Mouse (Mus musculus) limb, embryonic 10.5 days (tissue): ENCODE data around the gene Nkpd1. TPM values are rescaled to one million over a fixed set of nuclear protein-coding genes. Genes with fewer than 3 reads are reported as not detected.

ENCODE experiments used
- DNase-seq: peaks from one replicate; pipeline ENCODE4 v3.0.0-alpha.2; 2017; ENCODE audit warnings: low spot score
- H3K27ac ChIP-seq: fragments of 300-500 bp; sonication (generic); 2 replicates; pipeline ENCODE4 v1.5.1; 2016; ENCODE audit warnings: mild to moderate bottlenecking
- H3K27me3 ChIP-seq: fragments of 300-500 bp; sonication (generic); 2 replicates; pipeline ENCODE4 v1.6.1; 2016; ENCODE audit warnings: low read depth, mild to moderate bottlenecking; ENCODE audit not compliant: poor library complexity, severe bottlenecking
- H3K36me3 ChIP-seq: fragments of 300-500 bp; sonication (generic); 2 replicates; pipeline ENCODE4 v1.6.1; 2016; ENCODE audit warnings: mild to moderate bottlenecking, moderate library complexity
- H3K4me1 ChIP-seq: fragments of 300-500 bp; sonication (generic); 2 replicates; pipeline ENCODE4 v1.6.1; 2016
- H3K4me3 ChIP-seq: fragments of 300-500 bp; sonication (generic); 2 replicates; pipeline ENCODE4 v1.5.1; 2016; ENCODE audit warnings: mild to moderate bottlenecking, moderate library complexity
- H3K9me3 ChIP-seq: fragments of 300-500 bp; sonication (generic); replicated peaks from 2 replicates; pipeline ENCODE4 v1.6.1; 2016; ENCODE audit warnings: mild to moderate bottlenecking
- WGBS: fragments of 180-500 bp; shearing (Covaris S2); methylation state at CpG from one replicate; pipeline ENCODE4 v1.1.7; 2016; 5-methylcytosine and 5-hydroxymethylcytosine counted together
- polyA plus RNA-seq: library from polyadenylated mRNA; unstranded; fragments of >200 nt; fragmentation: Nextera tagmentation; extraction: Ambion mirVana; gene quantifications from 2 replicates; pipeline ENCODE4 v1.2.1, GENCODE M21; 2016

Gene Nkpd1
- polyA plus RNA-seq, 1 experiment from 2014 or later = 0.11 TPM

DNA sequence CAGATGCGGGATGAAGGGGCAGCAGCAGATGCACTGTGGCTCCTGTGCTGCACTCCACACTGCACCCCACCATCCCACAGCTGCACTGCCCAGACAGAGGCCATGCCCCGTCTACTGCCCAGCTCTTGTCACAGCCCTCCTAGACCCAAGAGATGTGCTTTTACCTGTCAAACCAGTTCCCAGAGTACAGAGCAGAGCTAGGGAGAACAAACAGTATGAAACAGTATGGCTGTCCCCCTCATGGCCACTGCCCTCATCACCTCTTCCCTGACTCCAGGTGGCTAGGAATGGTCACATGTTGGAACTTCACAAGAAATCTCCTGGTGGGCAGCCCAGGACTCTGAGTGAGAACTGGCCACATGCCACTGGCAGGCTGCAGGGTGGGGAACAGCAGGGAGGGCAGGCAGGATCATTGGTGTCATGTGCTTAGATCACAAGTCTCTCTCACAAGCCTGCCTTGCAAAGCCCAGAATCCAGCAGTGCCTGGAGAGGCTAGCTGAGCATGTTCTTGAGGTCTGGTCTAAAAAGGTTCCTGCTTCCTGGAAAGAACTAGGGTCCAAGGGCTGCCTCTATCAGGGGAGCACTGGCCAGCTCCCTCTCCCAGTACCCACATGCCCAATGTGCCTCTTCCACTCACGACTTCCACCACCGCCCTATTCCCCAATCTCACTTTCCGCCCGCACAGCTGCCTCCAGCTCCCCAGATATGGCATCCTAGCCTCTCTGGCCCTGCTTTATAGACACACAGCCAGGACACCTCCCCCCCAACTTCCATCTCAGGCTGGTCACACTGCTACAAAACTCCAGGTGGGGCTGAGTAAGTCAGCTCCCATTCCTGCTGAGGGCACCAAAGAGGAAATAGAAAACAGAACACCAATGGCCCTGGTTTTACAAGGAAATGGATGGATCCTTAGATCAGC, 40.6 kb downstream of the Nkpd1 start:
- 94% methylated on average over 6 of the region's 6 CpGs for WGBS

DNA sequence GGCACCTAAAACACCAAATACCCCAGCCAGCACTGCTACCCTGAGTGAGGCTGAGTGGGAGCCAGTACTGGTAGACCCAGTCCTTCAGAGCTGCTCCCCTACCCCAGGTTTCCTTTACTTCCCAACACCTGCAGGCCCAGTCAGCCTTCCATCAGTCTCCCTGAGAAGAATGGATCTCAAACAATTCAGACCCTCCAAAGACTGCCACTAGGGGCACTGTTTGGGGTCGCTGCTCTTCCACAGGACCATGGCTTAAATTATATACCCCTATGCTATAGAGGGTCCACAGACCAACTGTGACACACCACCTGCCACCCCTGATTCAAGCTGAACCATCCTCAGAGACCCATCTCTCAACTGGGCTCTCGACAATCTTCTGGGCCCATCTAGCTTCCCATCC, 41.3 kb downstream of the Nkpd1 start:
- Histone ChIP-seq H3K36me3 (peaks cover 51% of the 10 kb centered on the region), H3K27ac (no peak overlapping the region), H3K9me3 (no peaks in the 10 kb centered on the region), H3K4me3 (no peak overlapping the region), H3K27me3 (no peaks in the 10 kb centered on the region), H3K4me1 (peaks cover 40% of the 10 kb centered on the region)
- DNase-seq = peak; percentile 53
- 46% methylated on average over 2 of the region's 2 CpGs for WGBS

More for the DNA sequence above, 40.6 kb downstream of the Nkpd1 start:
- Histone ChIP-seq H3K36me3 (peaks cover 55% of the 10 kb centered on the region), H3K4me3 (no peak overlapping the region), H3K27me3 (no peaks in the 10 kb centered on the region), H3K27ac (no peak overlapping the region), H3K9me3 (no peaks in the 10 kb centered on the region), H3K4me1 (peaks cover 35% of the 10 kb centered on the region)
- no peak for DNase-seq

DNA sequence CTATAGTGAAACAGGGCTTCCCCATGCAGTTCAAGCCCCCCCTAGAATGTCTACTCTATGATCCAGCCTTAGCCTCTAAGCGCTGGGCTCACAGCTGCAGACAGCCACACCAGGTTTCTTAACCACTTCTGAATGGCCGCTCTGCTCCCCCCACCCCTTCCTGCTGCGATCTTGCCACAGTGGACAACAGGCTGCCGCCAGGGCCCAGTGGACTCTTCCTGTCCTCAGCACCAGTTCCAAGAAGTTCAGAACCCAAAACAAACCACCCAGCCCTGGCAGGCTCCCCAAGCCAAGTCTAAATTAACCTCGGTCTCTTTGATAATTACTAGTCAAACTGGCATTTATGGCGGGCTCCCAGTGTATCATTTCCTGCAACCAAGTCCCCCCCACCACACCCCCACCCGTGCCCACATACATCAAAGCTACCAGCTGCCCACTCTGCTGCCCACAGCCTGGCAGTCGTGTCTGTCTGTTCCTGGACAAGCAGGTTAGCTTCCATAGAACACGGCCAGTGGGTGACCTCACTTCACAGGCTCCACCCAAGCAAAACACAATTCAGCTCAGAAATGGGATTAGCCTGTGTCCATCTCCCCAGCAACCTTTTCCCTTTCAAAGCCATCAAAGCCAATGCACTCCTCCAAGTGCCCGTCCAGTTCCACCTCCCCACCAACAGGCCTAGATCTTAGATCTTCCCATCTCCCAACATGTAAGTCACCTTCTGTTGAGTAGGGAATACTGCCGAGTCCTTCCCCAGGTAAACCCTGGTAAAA, 43.0 kb downstream of the Nkpd1 start:
- H3K27me3 ChIP-seq = no peaks in the 10 kb centered on the region

DNA sequence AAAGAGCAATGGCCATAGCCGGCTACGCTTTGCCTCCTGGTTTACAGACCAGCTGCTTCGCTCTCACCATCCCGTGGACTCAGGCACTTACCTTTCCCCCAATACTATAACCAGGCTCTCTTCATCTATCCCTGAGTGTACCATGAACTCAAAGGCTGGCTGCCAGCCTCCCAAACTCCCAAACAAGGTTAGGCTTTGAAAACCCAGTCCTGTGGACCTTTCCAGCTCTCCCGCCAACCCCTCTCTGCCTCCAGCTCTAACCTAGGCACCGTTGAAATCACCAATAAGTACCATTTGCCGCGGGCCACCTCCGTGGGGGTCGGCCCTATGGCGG, 43.8 kb downstream of the Nkpd1 start:
- Histone ChIP-seq H3K4me3 (peak overlapping the region; percentile 84), H3K9me3 (no peaks in the 10 kb centered on the region; the same call in 1 of the 2 replicates), H3K27ac (peak overlapping the region; percentile 96), H3K36me3 (peaks cover 51% of the 10 kb centered on the region), H3K27me3 (no peaks in the 10 kb centered on the region), H3K4me1 (peaks cover 40% of the 10 kb centered on the region)
- WGBS = 1% methylated on average over 11 of the region's 11 CpGs
- DNase-seq = no peak

More for the DNA sequence above, 43.0 kb downstream of the Nkpd1 start:
- peaks cover 40% of the 10 kb centered on the region for H3K4me1 ChIP-seq
- H3K27ac ChIP-seq = peak overlapping the region; percentile 96; the same call in 1 of the 2 replicates
- WGBS = 29% methylated on average over 11 of the region's 11 CpGs
- peak overlapping the region; percentile 84 for H3K4me3 ChIP-seq
- DNase-seq = no peak
- H3K36me3 ChIP-seq = peaks cover 52% of the 10 kb centered on the region
- H3K9me3 ChIP-seq = no peaks in the 10 kb centered on the region; the same call in 1 of the 2 replicates

DNA sequence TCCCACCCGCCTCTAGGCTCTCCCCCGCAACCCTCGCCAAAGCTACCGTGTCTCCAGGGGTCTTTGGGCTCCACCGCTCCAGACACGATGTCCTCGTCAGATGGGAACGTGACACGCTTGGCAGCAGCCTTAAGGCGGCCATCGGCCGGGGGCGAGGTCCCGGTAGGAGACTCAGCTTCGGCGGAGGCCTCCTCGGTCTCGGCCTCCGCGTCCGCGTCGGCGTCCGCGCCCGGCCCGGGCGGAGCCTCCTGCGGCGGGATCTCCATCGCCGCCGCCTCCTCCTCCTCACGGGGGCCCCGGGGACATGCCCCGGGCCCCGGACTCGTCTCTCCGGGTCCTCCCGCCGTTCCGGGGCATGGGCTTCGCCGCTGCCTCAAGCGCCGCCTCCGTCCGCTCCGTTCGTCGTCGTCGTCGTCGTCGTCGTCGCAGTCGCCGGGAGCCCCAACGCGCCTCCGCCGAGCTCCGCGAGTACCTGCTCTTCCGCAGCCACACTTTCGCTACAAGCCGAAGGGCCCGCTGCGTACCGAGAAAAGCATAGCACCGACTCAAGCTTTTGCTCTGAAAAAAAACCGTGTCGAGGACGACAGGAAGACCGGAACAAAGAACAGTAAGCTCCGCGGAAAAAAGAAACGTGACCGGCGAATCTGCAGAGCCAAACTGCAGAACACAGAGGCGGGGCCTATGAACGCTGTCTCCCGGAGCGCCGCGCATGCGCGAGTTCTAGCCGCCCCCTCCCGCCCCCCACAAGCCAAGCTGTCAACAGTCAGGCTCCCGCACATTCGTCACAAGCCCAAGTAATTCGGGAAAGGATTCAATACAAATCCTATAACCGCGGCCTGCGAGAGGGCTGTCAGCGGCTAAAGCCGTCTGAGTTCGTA, 44.4 kb downstream of the Nkpd1 start:
- H3K4me3 ChIP-seq = peak overlapping the region; percentile 84
- H3K27me3 ChIP-seq = no peaks in the 10 kb centered on the region
- under 1% methylated on average over 102 of the region's 102 CpGs for WGBS
- H3K4me1 ChIP-seq = peaks cover 40% of the 10 kb centered on the region
- DNase-seq = peak; percentile 97
- peak overlapping the region; percentile 96 for H3K27ac ChIP-seq
- no peaks in the 10 kb centered on the region; the same call in 1 of the 2 replicates for H3K9me3 ChIP-seq
- H3K36me3 ChIP-seq = peaks cover 50% of the 10 kb centered on the region

DNA sequence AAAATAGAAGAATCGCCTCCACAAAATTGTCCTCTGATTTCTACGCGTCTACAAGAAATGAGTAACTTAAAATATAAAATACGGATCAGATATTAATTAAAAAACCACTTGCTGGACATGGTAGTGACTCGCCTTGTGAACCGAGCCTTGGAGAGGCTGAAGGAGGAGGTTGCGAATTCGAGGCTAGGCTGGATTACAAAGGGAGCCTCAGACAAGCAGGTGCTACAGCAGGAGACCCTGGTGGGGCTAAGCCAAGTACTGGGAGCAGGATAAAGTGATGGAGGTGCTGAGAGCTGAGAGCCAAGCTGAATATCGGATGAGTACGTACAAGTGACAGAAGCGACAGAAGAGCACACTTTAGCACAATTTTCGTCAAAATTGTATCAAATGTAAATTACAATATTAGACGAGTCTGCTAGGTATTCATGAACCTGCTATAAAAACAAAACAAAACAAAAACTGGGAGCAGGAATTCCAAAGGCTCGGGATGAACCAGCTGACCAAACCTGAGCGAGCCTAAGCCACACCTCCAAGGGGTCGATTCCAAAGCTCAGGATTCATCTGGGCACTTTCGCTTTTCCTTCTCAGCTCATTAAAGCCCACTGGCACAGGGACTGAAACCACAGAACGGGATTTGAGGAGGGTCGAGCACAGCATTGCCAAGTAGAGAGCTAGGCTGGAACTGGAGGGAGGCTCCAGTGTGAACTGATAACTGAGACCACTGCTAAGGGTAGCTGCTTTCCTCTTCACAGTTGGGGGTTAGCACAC, 45.2 kb downstream of the Nkpd1 start, which contains the start of gene Ppp1r37:
TSS of gene Ppp1r37 (minus strand) at position 434 of the 768 bp plus-strand sequence.
- Histone ChIP-seq H3K9me3 (no peaks in the 10 kb centered on the region; the same call in 1 of the 2 replicates), H3K4me1 (peaks cover 40% of the 10 kb centered on the region), H3K27me3 (no peaks in the 10 kb centered on the region), H3K4me3 (peak within 1 kb of the TSS; percentile 84), H3K27ac (peak within 1 kb of the TSS; percentile 96), H3K36me3 (peaks cover 49% of the 10 kb centered on the region)
- WGBS = 3% methylated on average over 19 of the region's 19 CpGs
- peak; percentile 45 for DNase-seq

DNA sequence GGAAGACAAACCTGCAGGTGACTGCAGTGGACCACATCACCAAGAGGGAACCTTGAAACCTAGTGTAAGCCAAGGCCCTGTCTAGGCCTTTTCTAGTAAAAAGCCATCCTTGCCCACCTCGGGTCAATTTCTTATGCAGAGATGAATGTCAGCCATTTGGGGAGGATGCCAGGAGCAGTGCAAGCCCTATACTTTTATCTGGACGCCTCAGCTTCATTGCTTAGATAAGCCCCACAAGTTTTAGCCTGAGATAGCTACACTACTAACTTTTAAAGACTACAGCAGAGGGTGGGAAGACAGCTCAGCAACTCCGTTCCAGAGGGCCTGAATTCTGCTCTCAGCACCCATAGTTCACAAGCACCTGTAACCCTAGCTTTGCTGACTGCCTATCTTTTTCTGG, 46.2 kb downstream of the Nkpd1 start:
- 92% methylated on average over 3 of the region's 3 CpGs for WGBS
- peaks cover 35% of the 10 kb centered on the region for H3K4me1 ChIP-seq
- H3K4me3 ChIP-seq = peak overlapping the region; percentile 84; the same call in 1 of the 2 replicates
- H3K36me3 ChIP-seq = peaks cover 49% of the 10 kb centered on the region
- no peak overlapping the region for H3K27ac ChIP-seq
- H3K27me3 ChIP-seq = no peaks in the 10 kb centered on the region
- DNase-seq = no peak
- no peaks in the 10 kb centered on the region; the same call in 1 of the 2 replicates for H3K9me3 ChIP-seq

DNA sequence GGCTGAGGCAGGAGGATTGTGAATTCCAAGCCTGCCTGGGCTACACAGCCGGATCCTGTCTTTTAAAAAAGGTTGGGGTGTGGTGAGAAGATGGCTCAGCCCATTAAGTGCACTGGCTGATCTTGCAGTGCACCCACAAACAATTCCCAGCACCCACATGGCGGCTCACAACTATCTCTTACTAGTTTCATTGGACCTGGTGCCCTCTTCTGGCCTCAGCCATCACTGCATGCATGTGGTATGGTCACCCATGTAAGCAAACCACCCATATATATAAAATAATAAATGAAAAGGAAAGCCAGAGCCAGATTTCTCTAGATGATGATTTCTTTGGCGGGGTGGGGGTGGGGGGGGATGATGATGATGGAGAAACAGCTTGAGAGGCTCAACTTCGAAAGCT, 46.8 kb downstream of the Nkpd1 start:
- no peak for DNase-seq
- 94% methylated on average over 4 of the region's 4 CpGs for WGBS
- no peaks in the 10 kb centered on the region for H3K27me3 ChIP-seq
- no peak overlapping the region for H3K27ac ChIP-seq
- peaks cover 54% of the 10 kb centered on the region for H3K36me3 ChIP-seq
- H3K4me3 ChIP-seq = no peak overlapping the region
- no peaks in the 10 kb centered on the region; the same call in 1 of the 2 replicates for H3K9me3 ChIP-seq
- peaks cover 29% of the 10 kb centered on the region for H3K4me1 ChIP-seq

DNA sequence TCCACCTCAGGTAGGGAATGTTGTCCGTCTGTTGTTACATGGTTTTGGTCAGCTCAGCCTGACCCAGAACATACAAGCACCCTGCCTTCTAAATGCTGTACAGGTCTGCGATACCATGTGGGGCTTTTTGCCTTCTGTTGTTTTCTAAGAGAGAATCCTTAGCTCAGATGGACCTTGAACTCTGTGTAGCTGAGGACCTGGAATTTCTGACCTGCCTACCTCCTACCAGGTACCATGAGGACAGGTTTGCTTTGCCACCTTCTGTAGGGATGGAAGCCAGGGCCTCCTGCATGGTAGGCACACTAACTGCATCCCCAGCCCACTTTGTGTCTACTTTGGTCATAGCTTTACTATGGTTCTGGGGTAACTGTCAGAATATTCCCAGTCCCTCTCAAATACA, 48.2 kb downstream of the Nkpd1 start:
- no peaks in the 10 kb centered on the region for H3K27me3 ChIP-seq
- H3K4me1 ChIP-seq = peaks cover 16% of the 10 kb centered on the region
- WGBS = 95% methylated on average over 2 of the region's 2 CpGs
- peaks cover 68% of the 10 kb centered on the region for H3K36me3 ChIP-seq
- no peak overlapping the region for H3K27ac ChIP-seq
- no peak for DNase-seq
- H3K4me3 ChIP-seq = no peak overlapping the region
- no peaks in the 10 kb centered on the region; the same call in 1 of the 2 replicates for H3K9me3 ChIP-seq

DNA sequence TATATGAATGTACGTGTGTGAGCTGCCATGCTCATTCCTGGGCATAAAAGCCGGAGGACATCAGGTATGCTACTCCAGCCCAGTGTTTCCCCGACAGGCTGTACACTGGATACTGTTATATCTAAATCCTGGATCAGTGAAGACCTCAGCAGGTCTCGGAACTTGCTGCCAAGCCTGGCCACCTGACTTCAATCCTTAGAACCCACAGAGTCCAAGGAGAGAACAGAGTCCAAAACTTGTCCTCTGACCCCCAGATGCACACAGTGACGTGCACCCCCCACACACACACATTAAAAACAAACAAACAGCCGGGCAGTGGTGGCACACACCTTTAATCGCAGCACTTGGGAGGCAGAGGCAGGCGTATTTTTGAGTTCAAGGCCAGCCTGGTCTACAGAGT, 49.8 kb downstream of the Nkpd1 start:
- DNase-seq = no peak
- no peak overlapping the region for H3K4me3 ChIP-seq
- peaks cover 78% of the 10 kb centered on the region for H3K36me3 ChIP-seq
- no peaks in the 10 kb centered on the region for H3K27me3 ChIP-seq
- 94% methylated on average over 8 of the region's 8 CpGs for WGBS
- H3K27ac ChIP-seq = no peak overlapping the region
- H3K4me1 ChIP-seq = peaks cover 21% of the 10 kb centered on the region
- H3K9me3 ChIP-seq = no peaks in the 10 kb centered on the region; the same call in 1 of the 2 replicates

DNA sequence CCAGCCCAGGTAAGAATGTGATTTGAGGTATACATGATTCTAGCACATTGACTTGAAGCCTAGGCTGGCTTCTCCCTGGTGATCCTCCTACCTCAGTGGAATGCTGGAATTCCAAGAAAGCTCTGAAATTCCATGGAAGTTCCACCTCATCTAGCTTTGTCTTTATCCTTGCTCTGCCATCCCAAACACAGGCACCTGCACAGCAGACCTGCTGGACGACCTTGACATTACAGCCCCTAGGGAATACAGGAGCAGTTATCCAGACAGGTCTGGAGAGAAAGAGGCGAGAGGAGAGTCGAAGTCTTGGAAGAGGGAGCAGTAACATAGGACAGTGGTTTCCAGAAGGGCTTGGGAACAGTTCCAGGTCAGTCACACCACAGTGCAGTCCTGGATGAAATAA, 52.0 kb downstream of the Nkpd1 start:
- no peak for DNase-seq
- no peak overlapping the region for H3K4me3 ChIP-seq
- WGBS = 79% methylated on average over 3 of the region's 3 CpGs
- peaks cover 19% of the 10 kb centered on the region for H3K4me1 ChIP-seq
- H3K27ac ChIP-seq = no peak overlapping the region
- no peaks in the 10 kb centered on the region for H3K9me3 ChIP-seq
- peaks cover 67% of the 10 kb centered on the region for H3K36me3 ChIP-seq
- H3K27me3 ChIP-seq = peaks cover 7% of the 10 kb centered on the region
